Mouse (Mus musculus) cerebellum, adult 9-10 months (tissue): ENCODE results near the gene D10Jhu81e.

Experiments
- DNase-seq: peaks from one replicate; pipeline ENCODE4 v3.0.0; 2022

The D10Jhu81e gene

DNA sequence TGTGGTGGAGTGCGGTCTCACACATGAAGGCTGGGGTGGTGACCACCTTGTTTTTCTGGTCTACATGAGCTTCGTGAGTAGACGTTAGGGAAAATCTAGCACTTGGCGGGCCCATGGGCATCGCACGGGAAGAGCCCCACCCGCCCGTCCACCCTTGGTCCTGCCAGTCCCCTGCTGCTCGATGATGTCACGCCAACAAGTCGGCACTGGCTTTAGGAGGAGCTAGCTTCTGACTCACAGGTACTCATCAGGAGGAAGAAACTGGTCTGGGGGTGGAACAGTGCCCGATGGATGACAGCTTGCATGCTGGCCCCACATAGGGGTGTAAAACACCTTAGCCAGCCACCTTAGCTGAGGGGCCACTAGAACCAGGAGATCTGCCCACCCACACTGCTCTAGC is 6.9 kb downstream of the D10Jhu81e start:
- no peak for DNase-seq

DNA sequence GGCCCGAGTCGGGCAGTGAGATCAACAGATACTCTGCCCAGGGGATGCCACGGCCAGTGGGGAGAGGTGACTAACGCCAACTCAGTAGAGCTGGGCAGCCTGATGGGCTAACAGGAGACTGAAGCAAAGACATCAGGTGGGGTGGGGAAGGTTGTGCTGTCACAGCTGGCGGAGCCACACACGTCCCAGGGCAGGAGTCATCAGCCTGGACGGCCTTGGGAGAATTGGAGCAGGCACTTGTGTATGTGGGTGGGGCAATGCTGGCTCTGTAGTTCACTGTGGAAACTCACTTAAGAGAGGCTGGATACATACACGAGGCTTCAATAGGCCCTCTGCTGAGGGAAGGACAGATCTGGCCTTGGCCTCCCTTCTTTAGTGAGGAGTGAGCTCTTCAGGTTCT is 8.5 kb downstream of the D10Jhu81e start:
- no peak for DNase-seq

DNA sequence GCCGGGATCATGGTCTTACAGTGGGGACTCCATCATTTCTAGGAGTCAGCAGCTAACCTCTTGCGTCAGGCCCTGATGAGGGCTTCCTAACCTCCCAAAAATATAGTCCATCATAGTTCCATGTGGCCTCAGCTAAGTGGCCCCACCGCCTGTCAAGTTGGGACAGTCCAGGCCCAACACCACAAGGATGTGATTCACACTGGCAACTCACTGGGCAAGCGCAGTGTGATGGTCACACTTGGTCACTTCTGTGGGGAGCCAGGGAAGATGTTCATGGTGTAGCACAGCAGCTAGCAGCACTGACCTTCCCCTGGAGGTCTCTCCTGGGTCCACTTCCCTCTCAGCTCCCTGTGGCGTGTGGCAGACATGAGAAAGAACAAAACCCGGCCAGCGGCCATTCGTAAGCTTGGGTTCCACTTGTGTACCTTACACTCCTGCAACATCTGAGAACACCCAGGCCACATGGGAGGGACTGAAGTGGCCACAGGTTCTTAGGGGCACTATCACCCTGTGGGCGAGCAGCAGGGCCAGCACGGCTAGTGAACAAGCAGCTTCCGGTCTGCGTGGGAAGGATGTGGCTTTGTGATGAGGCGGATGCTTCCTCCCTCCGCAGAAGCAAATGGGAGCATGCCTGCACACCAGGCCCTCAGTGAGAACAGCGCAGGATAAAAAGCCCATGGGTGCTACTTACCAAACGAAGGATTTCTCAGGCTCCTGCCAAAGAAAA is 9.1 kb downstream of the D10Jhu81e start:
- no peak for DNase-seq

GRCm38 (mm10) chr10:78159906-78160305 is 9.7 kb downstream of the D10Jhu81e start:
- peak; percentile 89 for DNase-seq

DNA sequence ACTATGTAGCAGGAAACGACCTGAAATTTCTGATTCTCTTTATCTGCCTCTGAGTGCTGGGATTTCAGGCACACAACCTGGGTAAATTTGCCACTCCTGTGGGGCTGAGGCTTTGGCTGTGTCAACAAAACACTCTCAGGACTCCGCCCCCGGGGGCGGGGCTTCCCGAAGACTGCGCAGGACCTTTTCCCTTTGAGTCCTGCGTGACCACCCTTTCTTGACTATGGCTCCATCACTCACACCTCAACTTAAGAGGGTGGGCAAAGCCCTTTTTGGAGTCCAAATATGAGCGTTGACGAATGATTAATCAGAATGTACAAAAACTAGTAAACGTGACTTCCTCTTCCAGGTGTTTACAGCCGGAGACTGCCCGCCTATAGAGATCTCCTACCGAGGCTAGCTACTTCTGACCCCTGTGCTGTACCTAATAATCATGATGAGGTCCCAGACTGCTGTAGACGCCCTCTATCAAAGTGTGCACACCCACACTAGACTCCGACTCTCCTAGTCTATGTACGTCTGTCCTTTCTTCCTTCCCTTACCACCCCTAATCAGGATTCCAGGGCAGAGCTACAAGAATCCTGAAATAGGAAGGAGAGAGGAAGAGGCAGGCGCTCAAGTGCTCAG is 10.2 kb downstream of the D10Jhu81e start:
- DNase-seq: peak; percentile 70

DNA sequence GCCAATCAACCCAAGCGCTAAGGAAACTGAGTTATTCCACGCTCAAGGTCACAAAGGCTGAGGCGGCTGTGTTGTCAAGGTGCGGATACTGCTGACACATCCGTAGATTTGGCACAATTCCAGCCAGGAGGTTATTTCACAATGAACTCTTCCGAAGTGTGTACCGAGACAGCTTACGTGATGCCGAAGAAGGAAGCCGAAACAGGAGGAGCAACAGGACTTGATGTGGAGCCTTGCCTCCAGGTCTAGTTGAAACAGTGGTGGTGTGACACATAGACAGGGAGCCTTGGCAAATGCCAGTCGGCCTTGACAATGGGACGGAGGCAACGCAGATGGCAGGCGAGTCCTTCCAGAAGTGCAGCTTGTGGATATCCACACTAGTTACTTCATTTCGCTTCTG is 11.5 kb downstream of the D10Jhu81e start:
- DNase-seq: no peak

GRCm38 (mm10) chr10:78156926-78157325 is 12.7 kb downstream of the D10Jhu81e start:
- no peak for DNase-seq

GRCm38 (mm10) chr10:78148834-78149766 is 20.5 kb downstream of the D10Jhu81e start:
- no peak for DNase-seq

DNA sequence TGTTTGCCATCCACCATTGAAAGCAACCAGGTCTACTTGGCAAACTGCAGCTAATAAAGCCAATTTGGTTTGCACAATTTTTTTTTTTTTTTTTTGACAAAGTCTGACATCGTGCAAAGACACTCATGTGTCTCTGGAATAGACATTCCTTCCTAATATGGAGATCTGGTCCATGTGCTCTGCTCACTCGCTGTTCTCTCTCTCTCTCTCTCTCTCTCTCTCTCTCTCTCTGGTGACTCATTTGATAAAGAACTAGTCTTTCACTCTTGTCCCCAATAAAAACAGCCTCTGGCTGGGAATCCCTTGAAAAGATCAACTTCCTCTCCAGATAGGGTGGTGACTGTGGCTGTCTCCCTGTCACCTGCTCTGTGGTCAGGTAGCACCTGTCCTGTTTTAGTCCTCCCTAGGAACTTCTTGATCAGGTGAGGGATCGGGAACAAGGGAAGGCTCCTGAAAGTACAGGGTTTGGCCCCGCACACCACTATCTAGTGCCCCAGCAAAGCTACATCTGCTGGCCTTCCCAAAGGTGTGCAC is 21.6 kb downstream of the D10Jhu81e start:
- no peak for DNase-seq

- no peak for DNase-seq
These were observed 25.7 kb downstream of the D10Jhu81e start for GRCm38 (mm10) chr10:78143727-78144505.

DNA sequence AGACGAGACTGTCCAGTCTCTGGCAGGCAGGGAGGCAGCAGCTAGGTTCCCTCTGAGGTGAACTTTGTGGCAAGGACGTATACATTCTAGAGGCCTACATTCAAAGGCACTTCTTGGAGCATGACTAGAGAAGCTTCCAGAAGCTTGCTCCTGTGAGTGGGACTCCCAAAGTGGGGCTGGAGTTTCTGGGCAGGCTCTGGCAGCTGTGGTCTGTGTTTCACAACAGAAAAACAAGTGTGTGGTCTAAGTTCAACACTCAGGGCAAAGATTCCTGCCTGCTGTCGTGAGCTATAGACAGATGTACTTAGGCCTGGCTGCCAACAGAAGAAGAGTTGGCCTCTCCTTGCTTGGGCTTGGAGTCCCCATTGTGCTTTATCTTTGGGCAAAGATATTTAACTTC is 28.7 kb downstream of the D10Jhu81e start:
- DNase-seq: no peak

GRCm38 (mm10) chr10:78140251-78140600 is 29.4 kb downstream of the D10Jhu81e start:
- DNase-seq: no peak

DNA sequence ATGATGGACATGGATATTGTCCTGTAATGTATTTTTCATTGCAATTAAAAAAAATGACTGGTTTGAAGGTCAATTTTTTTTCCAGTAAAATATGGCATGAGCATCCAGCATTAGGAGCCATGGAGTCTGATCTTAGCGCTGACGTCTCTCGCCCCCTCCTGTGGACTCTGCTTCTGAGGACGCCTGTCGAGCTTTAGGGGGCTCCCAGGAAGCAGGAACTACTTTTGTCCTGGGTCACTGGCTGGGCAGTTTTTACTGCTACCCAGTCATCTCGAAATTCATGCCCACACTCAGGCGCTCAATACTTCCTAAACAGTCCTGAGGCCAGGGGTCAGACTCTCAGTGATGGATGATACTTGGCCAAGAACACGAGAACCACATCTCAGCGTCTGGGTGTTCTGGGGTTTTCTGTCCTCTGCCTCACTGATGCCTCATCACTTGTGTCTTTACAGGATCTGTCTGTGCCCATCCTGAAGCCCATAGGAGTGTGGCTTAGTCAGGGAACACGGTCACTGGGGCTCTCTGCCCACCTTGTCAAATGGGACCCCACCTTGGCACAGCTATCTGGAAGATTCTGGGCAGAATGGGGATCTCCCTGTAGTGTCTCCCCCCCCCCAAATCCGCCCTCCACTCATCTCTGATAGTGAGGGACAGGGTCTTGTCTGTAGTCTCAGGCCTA is 29.9 kb downstream of the D10Jhu81e start:
- no peak for DNase-seq

DNA sequence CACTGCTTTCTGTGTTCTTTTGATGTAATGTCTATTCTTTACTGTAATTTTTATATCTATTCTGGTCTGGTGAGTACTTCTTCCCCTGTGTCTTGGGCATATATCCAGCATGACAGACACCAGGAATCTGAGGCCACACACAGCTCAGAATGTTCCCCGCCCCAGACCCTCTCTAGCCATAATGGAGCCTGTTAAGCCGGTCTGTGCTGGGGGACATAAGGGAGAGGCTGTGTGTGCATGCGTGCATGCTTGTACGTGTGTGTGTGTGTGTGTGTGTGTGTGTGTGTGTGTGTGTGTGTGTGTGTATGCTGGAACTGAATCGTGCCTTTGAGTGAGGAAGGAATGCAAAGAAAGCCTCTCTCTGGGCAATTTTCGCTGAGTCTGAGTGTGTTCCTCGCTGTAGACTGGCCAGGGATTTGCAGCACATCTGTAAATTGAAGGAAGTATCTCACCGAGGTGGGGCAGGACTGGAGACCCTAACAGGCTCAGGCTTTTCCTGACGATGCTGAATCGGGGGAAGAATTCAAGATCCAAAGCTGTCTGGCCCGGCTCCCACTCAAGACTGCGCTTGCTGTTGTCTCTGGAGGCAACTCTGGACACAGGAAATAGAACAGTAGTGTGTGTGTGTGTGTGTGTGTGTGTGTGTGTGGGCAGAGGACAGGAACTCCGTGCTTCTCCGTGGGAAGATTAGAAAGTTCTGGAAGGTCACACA is 30.6 kb downstream of the D10Jhu81e start:
- no peak for DNase-seq

DNA sequence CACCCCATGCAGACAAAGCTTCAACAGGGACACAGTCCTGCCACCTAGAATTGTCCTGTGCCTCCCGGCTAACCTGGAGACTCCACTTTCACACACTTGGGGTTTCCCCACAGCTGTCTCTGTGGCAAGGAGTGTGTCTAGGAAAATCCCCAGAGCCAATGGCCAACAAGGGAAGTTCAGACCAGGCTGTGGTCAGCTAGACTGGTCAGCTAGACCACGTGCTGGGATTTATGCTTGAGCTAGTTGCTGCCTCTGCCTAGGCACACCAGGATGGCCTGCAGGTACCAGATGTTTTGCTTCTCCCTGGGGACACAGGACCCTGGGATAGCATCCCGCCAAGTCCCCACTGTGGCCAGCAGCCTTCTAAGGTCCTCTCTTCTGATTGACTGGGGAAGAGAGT is 32.4 kb downstream of the D10Jhu81e start:
- no peak for DNase-seq

GRCm38 (mm10) chr10:78135947-78136346 is 33.6 kb downstream of the D10Jhu81e start:
- DNase-seq: no peak

DNA sequence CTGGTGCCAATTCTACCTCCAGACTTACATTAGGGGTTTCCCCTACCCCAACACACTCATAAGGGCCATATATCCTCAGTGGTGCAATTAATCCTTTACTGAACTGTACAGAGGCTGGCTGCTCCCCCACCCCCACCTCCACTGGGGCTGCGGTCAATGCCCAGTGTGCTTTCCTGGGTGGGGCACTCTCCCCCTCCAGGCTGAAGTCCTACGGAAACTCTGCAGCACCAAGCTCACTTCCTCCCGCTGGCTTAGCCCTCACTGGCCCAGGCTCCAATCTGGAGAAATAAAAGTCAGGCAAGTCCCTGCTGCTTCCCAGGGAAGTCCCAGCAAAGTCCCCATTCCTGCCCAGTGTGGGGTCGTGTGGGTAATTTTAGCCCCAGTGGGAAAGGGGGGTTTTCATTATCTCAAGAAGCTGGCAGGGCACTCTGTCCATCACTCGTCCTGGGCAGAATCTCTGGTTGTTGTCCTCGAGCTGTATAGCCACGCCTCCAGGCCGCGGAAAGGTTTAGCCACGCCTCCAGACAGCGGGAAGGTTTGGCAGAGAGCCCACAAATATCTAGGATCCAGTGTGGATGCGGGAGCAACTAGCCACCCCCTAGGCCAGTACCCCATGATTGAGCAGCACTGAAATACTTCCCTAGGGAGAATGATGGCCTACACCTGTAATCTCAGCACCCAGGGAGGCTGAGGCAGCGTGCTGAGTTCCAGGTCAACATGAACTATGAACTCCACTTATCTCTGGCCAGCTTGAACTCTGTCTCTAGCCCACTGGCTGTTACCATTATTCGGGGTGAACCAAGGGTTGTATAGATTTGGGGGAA is 34.4 kb downstream of the D10Jhu81e start:
- no peak for DNase-seq

GRCm38 (mm10) chr10:78134400-78134799 is 35.2 kb downstream of the D10Jhu81e start:
- no peak for DNase-seq

DNA sequence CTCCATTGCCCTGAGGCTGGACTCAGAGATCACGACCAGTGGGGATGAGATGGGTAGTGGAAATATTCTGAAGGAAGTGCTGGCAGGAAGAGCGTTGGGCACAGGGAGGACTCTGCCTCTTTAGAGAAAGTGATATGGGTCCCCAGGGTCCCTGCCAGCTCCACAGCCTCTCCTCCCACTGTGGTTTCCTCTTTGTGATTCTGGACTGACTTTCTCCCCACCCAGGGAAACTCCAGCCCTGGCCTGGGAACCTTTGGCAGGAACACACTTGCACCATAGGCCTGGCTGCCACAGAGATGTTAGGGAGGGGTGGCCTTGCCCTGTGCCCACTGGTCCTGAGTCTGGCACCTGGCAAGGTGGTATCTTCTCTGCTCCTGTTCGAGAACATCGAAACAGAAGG is 39.6 kb downstream of the D10Jhu81e start:
- no peak for DNase-seq

DNA sequence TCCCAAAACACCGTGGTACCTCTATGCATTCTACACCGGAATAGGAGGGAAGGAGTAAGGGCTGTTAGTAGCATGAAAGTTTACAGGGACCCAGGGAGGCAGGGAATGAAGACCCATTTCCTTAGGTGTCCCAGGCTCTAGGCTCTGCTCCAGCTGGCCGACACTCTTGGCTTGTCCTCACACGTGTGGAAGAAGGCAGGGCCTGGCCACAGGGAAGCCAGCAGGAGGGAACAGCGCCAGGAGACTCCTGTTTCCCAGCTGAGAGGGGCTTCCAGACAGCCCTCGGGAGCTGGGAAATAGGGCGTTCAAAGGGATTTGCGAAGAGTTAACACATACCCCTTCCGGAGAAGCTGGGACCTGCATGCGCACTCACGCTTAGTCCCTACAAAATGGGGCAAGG is 40.2 kb downstream of the D10Jhu81e start:
- no peak for DNase-seq
